Mouse (Mus musculus) CH12.LX (cell line): Measurements from ENCODE around the gene Banf2. TPM values are rescaled to one million over a fixed set of nuclear protein-coding genes. Genes with fewer than 3 reads are reported as not detected.

ENCODE experiments used
- DNase-seq: peaks from one replicate; pipeline ENCODE4 v3.0.0-alpha.2; 2013; ENCODE audit errors: extremely low read depth
- H3K27ac ChIP-seq: 2 replicates; pipeline ENCODE4 v1.5.1; 2012; ENCODE audit warnings: low read depth, mild to moderate bottlenecking, control low read depth, moderate library complexity; ENCODE audit not compliant: insufficient read depth
- H3K27me3 ChIP-seq: replicated peaks from 2 replicates; pipeline ENCODE3; 2012; ENCODE audit warnings: inconsistent platforms
- H3K36me3 ChIP-seq, 2 experiments: replicated peaks in 1 of 2; 2 replicates each; pipeline versions ENCODE3 to v1.6.1; 2012; ENCODE audit warnings: inconsistent platforms in 1 of 2, low read length in 1 of 2, mild to moderate bottlenecking in 1 of 2, mixed read lengths in 1 of 2, moderate library complexity in 1 of 2; ENCODE audit not compliant: control insufficient read depth in 1 of 2, insufficient read depth in 1 of 2
- H3K4me1 ChIP-seq, 2 experiments: 2 replicates each; pipeline ENCODE4 v1.6.1; 2012; ENCODE audit warnings: inconsistent platforms in 1 of 2, moderate library complexity in 1 of 2; ENCODE audit not compliant: insufficient read depth in 2 of 2, control insufficient read depth in 1 of 2
- H3K4me2 ChIP-seq: 2 replicates; pipeline ENCODE4 v1.6.1; 2012; ENCODE audit warnings: low read depth, mild to moderate bottlenecking, control low read depth; ENCODE audit not compliant: poor library complexity, insufficient read depth, severe bottlenecking
- H3K4me3 ChIP-seq, 3 experiments: fragments of 150-350 bp in 1 of 3; sonication (generic) in 1 of 3; replicated peaks in 1 of 3; 2 replicates each; pipeline versions ENCODE3 to v1.5.1; 2011 to 2012; ENCODE audit warnings: low read depth in 2 of 3, low read length in 2 of 3, mild to moderate bottlenecking in 2 of 3, moderate library complexity in 2 of 3, control low read depth in 1 of 3, improper control_type of control experiment in 1 of 3, inconsistent platforms in 1 of 3, mixed read lengths in 1 of 3; ENCODE audit not compliant: poor library complexity in 1 of 3
- H3K79me2 ChIP-seq: replicated peaks from 2 replicates; pipeline ENCODE4 v1.6.1; 2012; ENCODE audit warnings: mild to moderate bottlenecking, moderate library complexity; ENCODE audit not compliant: control insufficient read depth, poor library complexity, insufficient read depth, severe bottlenecking; ENCODE audit errors: extremely low read depth
- H3K9ac ChIP-seq: 2 replicates; pipeline ENCODE4 v1.6.1; 2012; ENCODE audit warnings: low read depth, mild to moderate bottlenecking, control low read depth, moderate library complexity; ENCODE audit not compliant: insufficient read depth
- H3K9me3 ChIP-seq: replicated peaks from 2 replicates; pipeline ENCODE3; 2012; ENCODE audit warnings: low read length, inconsistent platforms, mixed read lengths
- BHLHE40 ChIP-seq: IDR thresholded peaks from 2 replicates; pipeline ENCODE4 v1.6.1; 2011; ENCODE audit warnings: mild to moderate bottlenecking, low read depth, low read length, improper control_type of control experiment
- CHD1 ChIP-seq: IDR thresholded peaks from 2 replicates; pipeline ENCODE4 v1.6.1; 2012; ENCODE audit warnings: low read depth, low read length, improper control_type of control experiment, inconsistent platforms
- CHD2 ChIP-seq: IDR thresholded peaks from 2 replicates; pipeline ENCODE4 v1.6.1; 2011; ENCODE audit warnings: low read length, improper control_type of control experiment
- E2F4 ChIP-seq: IDR thresholded peaks from 2 replicates; pipeline ENCODE4 v1.6.1; 2011; ENCODE audit warnings: low read depth, low read length, improper control_type of control experiment; ENCODE audit not compliant: insufficient replicate concordance
- GABPA ChIP-seq: IDR thresholded peaks from 2 replicates; pipeline ENCODE4 v1.6.1; 2012; ENCODE audit warnings: low read depth, low read length, improper control_type of control experiment, inconsistent platforms; ENCODE audit not compliant: insufficient replicate concordance
- HCFC1 ChIP-seq: IDR thresholded peaks from 2 replicates; pipeline ENCODE4 v1.6.1; 2012; ENCODE audit warnings: low read depth, mild to moderate bottlenecking, inconsistent platforms, low read length, improper control_type of control experiment
- JUN ChIP-seq: IDR thresholded peaks from 2 replicates; pipeline ENCODE4 v1.6.1; 2011; ENCODE audit warnings: low read depth, mild to moderate bottlenecking, low read length, improper control_type of control experiment, moderate library complexity; ENCODE audit not compliant: insufficient read depth
- JUND ChIP-seq: conservative IDR thresholded peaks from 2 replicates; pipeline ENCODE4 v1.6.1; 2011; ENCODE audit warnings: low read depth, low read length, improper control_type of control experiment
- KAT2A ChIP-seq: IDR thresholded peaks from 2 replicates; pipeline ENCODE4 v1.6.1; 2012; ENCODE audit warnings: low read length, improper control_type of control experiment, inconsistent platforms; ENCODE audit not compliant: insufficient replicate concordance
- MAFK ChIP-seq: IDR thresholded peaks from 2 replicates; pipeline ENCODE4 v1.6.1; 2011; ENCODE audit warnings: low read length, improper control_type of control experiment; ENCODE audit not compliant: insufficient replicate concordance
- MAZ ChIP-seq: IDR thresholded peaks from 2 replicates; pipeline ENCODE4 v1.6.1; 2012; ENCODE audit warnings: low read depth, mild to moderate bottlenecking, inconsistent platforms, low read length, improper control_type of control experiment, moderate library complexity
- MYC ChIP-seq: IDR thresholded peaks from 2 replicates; pipeline ENCODE4 v1.6.1; 2011; ENCODE audit warnings: low read depth, mild to moderate bottlenecking, improper control_type of control experiment, low read length
- NELFE ChIP-seq: IDR thresholded peaks from 2 replicates; pipeline ENCODE4 v1.6.1; 2011; ENCODE audit warnings: low read depth, low read length, improper control_type of control experiment
- NRF1 ChIP-seq: IDR thresholded peaks from 2 replicates; pipeline ENCODE4 v1.6.1; 2014; ENCODE audit warnings: low read depth, mild to moderate bottlenecking, inconsistent platforms, low read length, improper control_type of control experiment, moderate library complexity
- POLR2AphosphoS2 ChIP-seq: IDR thresholded peaks from 2 replicates; pipeline ENCODE4 v1.6.1; 2011; ENCODE audit warnings: low read depth, low read length, improper control_type of control experiment
- RCOR1 ChIP-seq: conservative IDR thresholded peaks from 2 replicates; pipeline ENCODE4 v1.6.1; 2012; ENCODE audit warnings: low read depth, mild to moderate bottlenecking, inconsistent platforms, low read length, improper control_type of control experiment
- SMC3 ChIP-seq: IDR thresholded peaks from 2 replicates; pipeline ENCODE4 v1.6.1; 2011; ENCODE audit warnings: low read depth, low read length, improper control_type of control experiment
- TCF12 ChIP-seq: IDR thresholded peaks from 2 replicates; pipeline ENCODE4 v1.6.1; 2014; ENCODE audit warnings: low read depth, mild to moderate bottlenecking, inconsistent platforms, low read length, improper control_type of control experiment
- USF1 ChIP-seq: IDR thresholded peaks from 2 replicates; pipeline ENCODE4 v1.6.1; 2014; ENCODE audit warnings: low read depth, mild to moderate bottlenecking, inconsistent platforms, low read length, improper control_type of control experiment
- USF2 ChIP-seq: conservative IDR thresholded peaks from 2 replicates; pipeline ENCODE4 v1.6.1; 2011; ENCODE audit warnings: low read depth, low read length, improper control_type of control experiment
- ZC3H11A ChIP-seq: IDR thresholded peaks from 2 replicates; pipeline ENCODE4 v1.6.1; 2012; ENCODE audit warnings: low read depth, mild to moderate bottlenecking, inconsistent platforms, low read length, improper control_type of control experiment
- ZKSCAN1 ChIP-seq: IDR thresholded peaks from 2 replicates; pipeline ENCODE4 v1.6.1; 2012; ENCODE audit warnings: low read depth, inconsistent platforms, low read length, improper control_type of control experiment, borderline replicate concordance
- ZMIZ1 ChIP-seq: IDR thresholded peaks from 2 replicates; pipeline ENCODE4 v1.6.1; 2012; ENCODE audit warnings: low read depth, mild to moderate bottlenecking, inconsistent platforms, low read length, improper control_type of control experiment
- ZNF384 ChIP-seq: IDR thresholded peaks from 2 replicates; pipeline ENCODE4 v1.6.1; 2012; ENCODE audit warnings: low read depth, low read length, improper control_type of control experiment, inconsistent platforms
- dilution Hi-C: fragments of 300-500 bp; cut with MboI; formaldehyde crosslinking; loops from 2 replicates; pipeline ENCODE4 v1.14.3; 2020; ENCODE audit warnings: low sequenced_read_pairs; ENCODE audit not compliant: extremely low pct_unique_long_range_greater_than_20kb, extremely low pct_ligation_motif_present
- in situ Hi-C: fragments of 300-500 bp; cut with MboI; formaldehyde crosslinking; loops from 3 replicates; pipeline ENCODE4 v1.14.3; 2019; ENCODE audit warnings: low sequenced_read_pairs, low pct_ligation_motif_present, low pct_unique_long_range_greater_than_20kb, mixed read lengths
- polyA plus RNA-seq: library from polyadenylated mRNA; unstranded; fragments of >175 nt; gene quantifications from 2 replicates; pipeline ENCODE4 v1.2.1, GENCODE M21; 2012; ENCODE audit warnings: low read depth; ENCODE audit not compliant: insufficient read length
- total RNA-seq, 2 experiments: library from RNA; depleted of rRNA; stranded (reverse); fragments of 300-350 nt in 1 of 2; fragments of >200 nt in 1 of 2; gene quantifications; 2 replicates each; pipeline ENCODE4 v1.2.3; 2012 to 2014

Banf2 gene
- total and polyA plus RNA-seq, 3 experiments: not detected

- Histone ChIP-seq H3K36me3 (peaks cover 5 to 70% of the 10 kb centered on the region in 2 experiments), H3K4me1 (peaks cover 18 to 52% of the 10 kb centered on the region in 2 experiments), H3K27ac (no peak overlapping the region), H3K9me3 (no peaks in the 10 kb centered on the region), H3K9ac (no peak overlapping the region), H3K4me3 (no peak overlapping the region), H3K79me2 (peaks cover 14% of the 10 kb centered on the region), H3K27me3 (no peaks in the 10 kb centered on the region), H3K4me2 (no peak overlapping the region)
- in situ Hi-C loops (loop anchor here (10.0 kb wide), 1 partner anchor 153 kb away; no protein-coding TSS in a partner anchor), dilution Hi-C loops (no loop called here)
- no peak for DNase-seq
- TF ChIP-seq MYC (no peak), USF1 (no peak), ZMIZ1 (no peak), ZC3H11A (no peak), SMC3 (no peak), KAT2A (no peak), BHLHE40 (no peak), ZKSCAN1 (no peak), E2F4 (no peak), JUN (no peak), CHD1 (no peak), RCOR1 (no peak), CHD2 (no peak), USF2 (no peak), NELFE (no peak), MAFK (no peak), HCFC1 (no peak), ZNF384 (no peak), TCF12 (no peak)
These were observed 45.4 kb upstream of the Banf2 start for GRCm38 (mm10) chr2:143987485-143987884.

- no peaks in the 10 kb centered on the region for H3K27me3 ChIP-seq
- H3K4me3 ChIP-seq: no peak overlapping the region
- H3K4me1 ChIP-seq: peaks cover 19 to 52% of the 10 kb centered on the region in 2 experiments
- H3K9me3 ChIP-seq: no peaks in the 10 kb centered on the region
- TF ChIP-seq JUND: no peak
- no peak for TF ChIP-seq MAZ
- TF ChIP-seq GABPA: no peak
- TF ChIP-seq KAT2A: no peak
- TF ChIP-seq JUN: no peak
- TF ChIP-seq NRF1: no peak
- no peak for TF ChIP-seq POLR2AphosphoS2
- no peak for TF ChIP-seq USF2
- H3K9ac ChIP-seq: no peak overlapping the region
- DNase-seq: no peak
- peaks cover 5 to 66% of the 10 kb centered on the region in 2 experiments for H3K36me3 ChIP-seq
- H3K79me2 ChIP-seq: peaks cover 14% of the 10 kb centered on the region
- no peak overlapping the region for H3K4me2 ChIP-seq
- in situ Hi-C loops (loop anchor here (10.0 kb wide), 1 partner anchor 153 kb away; no protein-coding TSS in a partner anchor), dilution Hi-C loops (no loop called here)
- H3K27ac ChIP-seq: no peak overlapping the region
These were observed 44.8 kb upstream of the Banf2 start for GRCm38 (mm10) chr2:143988016-143988415.
